Mouse (Mus musculus): Measurements from ENCODE around the gene March8. TPM values are rescaled to one million over a fixed set of nuclear protein-coding genes. Genes with fewer than 3 reads are reported as not detected.

Gene March8
- polyA plus RNA-seq, 2 experiments, result 27.0 to 40.4 TPM

GRCm38 (mm10) chr6:116411716-116412115 is 73.9 kb downstream of the March8 start:
- H3K4me1 ChIP-seq (ENCODE audit: control insufficient read depth, insufficient read depth, low read length), result no peaks in the 10 kb centered on the region
- TF ChIP-seq POLR2A (IDR thresholded peaks at IDR 0.05; ENCODE audit: borderline replicate concordance, extremely low read depth, insufficient read depth, insufficient read length), result no peak
- H3K4me2 ChIP-seq (replicated peaks; ENCODE audit: low read depth, low read length, severe bottlenecking), result no peak overlapping the region
- WGBS, result 86% methylated on average over 3 of the region's 3 CpGs
- H3K4me3 ChIP-seq (replicated peaks; ENCODE audit: low read length), result no peak overlapping the region
- peaks cover 15% of the 10 kb centered on the region for H3K36me3 ChIP-seq (ENCODE audit: control insufficient read depth, insufficient read depth, low read length)
- ATAC-seq (ENCODE audit: low FRiP score, low read depth) (no peak), DNase-seq (ENCODE audit: low spot score) (no peak)
- H3K9me3 ChIP-seq (ENCODE audit: control insufficient read depth, low read length), result no peaks in the 10 kb centered on the region
- H3K9ac ChIP-seq (ENCODE audit: low read depth, low read length, severe bottlenecking), result no peak overlapping the region
- H3K27ac ChIP-seq (replicated peaks; ENCODE audit: low read depth, low read length), result no peak overlapping the region
- no peaks in the 10 kb centered on the region for H3K27me3 ChIP-seq (ENCODE audit: control insufficient read depth, insufficient read depth, low read length)

- no peaks in the 10 kb centered on the region for H3K4me1 ChIP-seq (ENCODE audit: control insufficient read depth, insufficient read depth, low read length)
- no peak for ATAC-seq (ENCODE audit: low FRiP score, low read depth)
- no peak overlapping the region for H3K4me3 ChIP-seq (replicated peaks; ENCODE audit: low read length)
- H3K27ac ChIP-seq (replicated peaks; ENCODE audit: low read depth, low read length), result no peak overlapping the region
- 94% methylated on average over 14 of the region's 14 CpGs for WGBS
- H3K4me2 ChIP-seq (replicated peaks; ENCODE audit: low read depth, low read length, severe bottlenecking), result no peak overlapping the region
- H3K9me3 ChIP-seq (ENCODE audit: control insufficient read depth, low read length), result no peaks in the 10 kb centered on the region
- no peaks in the 10 kb centered on the region for H3K27me3 ChIP-seq (ENCODE audit: control insufficient read depth, insufficient read depth, low read length)
- H3K36me3 ChIP-seq (ENCODE audit: control insufficient read depth, insufficient read depth, low read length), result peaks cover 11% of the 10 kb centered on the region; the same call in 1 of the 2 replicates
- no peak overlapping the region for H3K9ac ChIP-seq (ENCODE audit: low read depth, low read length, severe bottlenecking)
- DNase-seq (ENCODE audit: low spot score), result no peak
- TF ChIP-seq POLR2A (IDR thresholded peaks at IDR 0.05; ENCODE audit: borderline replicate concordance, extremely low read depth, insufficient read depth, insufficient read length), result no peak
Measured at GRCm38 (mm10) chr6:116412546-116413325, 74.9 kb downstream of the March8 start.

GRCm38 (mm10) chr6:116415126-116415676 is 77.4 kb downstream of the March8 start:
- no peak for TF ChIP-seq POLR2A (IDR thresholded peaks at IDR 0.05; ENCODE audit: borderline replicate concordance, extremely low read depth, insufficient read depth, insufficient read length)
- Histone ChIP-seq H3K36me3 (ENCODE audit: control insufficient read depth, insufficient read depth, low read length) (peaks cover 5% of the 10 kb centered on the region; the same call in 1 of the 2 replicates), H3K27me3 (ENCODE audit: control insufficient read depth, insufficient read depth, low read length) (no peaks in the 10 kb centered on the region), H3K4me2 (replicated peaks; ENCODE audit: low read depth, low read length, severe bottlenecking) (no peak overlapping the region), H3K9ac (ENCODE audit: low read depth, low read length, severe bottlenecking) (no peak overlapping the region), H3K27ac (replicated peaks; ENCODE audit: low read depth, low read length) (no peak overlapping the region), H3K4me1 (ENCODE audit: control insufficient read depth, insufficient read depth, low read length) (no peaks in the 10 kb centered on the region), H3K9me3 (ENCODE audit: control insufficient read depth, low read length) (no peaks in the 10 kb centered on the region), H3K4me3 (replicated peaks; ENCODE audit: low read length) (no peak overlapping the region)
- WGBS, result 83% methylated on average over 12 of the region's 12 CpGs
- ATAC-seq (ENCODE audit: low FRiP score, low read depth) (no peak), DNase-seq (ENCODE audit: low spot score) (no peak)

DNA sequence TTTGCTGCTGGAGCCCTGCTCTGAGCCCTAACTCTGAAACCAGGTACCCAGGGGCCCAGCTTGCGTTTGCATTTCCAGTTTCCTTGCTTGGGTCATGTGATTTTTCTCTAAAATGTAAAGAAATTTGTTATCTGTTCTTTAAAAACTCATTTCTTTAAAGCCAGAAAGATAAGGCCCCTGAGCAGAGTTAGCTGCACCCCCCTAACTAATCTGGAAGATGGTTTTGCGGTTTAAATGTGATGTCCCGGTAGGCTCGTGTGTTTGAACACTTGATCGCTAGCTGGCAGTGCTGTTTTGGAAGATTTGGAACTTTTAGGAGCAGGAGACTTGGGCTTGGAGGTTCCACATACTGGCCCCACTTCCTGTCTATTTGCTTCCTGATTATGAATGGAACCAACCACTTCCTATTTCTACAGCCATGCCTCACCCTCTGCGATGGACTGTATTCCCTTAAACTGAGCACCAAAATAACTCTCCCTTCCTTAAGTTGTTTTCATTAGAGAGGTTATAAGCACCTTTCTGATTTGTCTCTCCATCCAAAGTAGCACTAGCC is 78.3 kb downstream of the March8 start:
- Histone ChIP-seq H3K9me3 (ENCODE audit: control insufficient read depth, low read length) (no peaks in the 10 kb centered on the region), H3K4me3 (replicated peaks; ENCODE audit: low read length) (no peak overlapping the region), H3K4me2 (replicated peaks; ENCODE audit: low read depth, low read length, severe bottlenecking) (no peak overlapping the region), H3K27ac (replicated peaks; ENCODE audit: low read depth, low read length) (no peak overlapping the region), H3K36me3 (ENCODE audit: control insufficient read depth, insufficient read depth, low read length) (no peaks in the 10 kb centered on the region), H3K27me3 (ENCODE audit: control insufficient read depth, insufficient read depth, low read length) (no peaks in the 10 kb centered on the region), H3K4me1 (ENCODE audit: control insufficient read depth, insufficient read depth, low read length) (no peaks in the 10 kb centered on the region), H3K9ac (ENCODE audit: low read depth, low read length, severe bottlenecking) (no peak overlapping the region)
- 80% methylated on average over 6 of the region's 6 CpGs for WGBS
- ATAC-seq (ENCODE audit: low FRiP score, low read depth), result no peak
- no peak for TF ChIP-seq POLR2A (IDR thresholded peaks at IDR 0.05; ENCODE audit: borderline replicate concordance, extremely low read depth, insufficient read depth, insufficient read length)
- DNase-seq (ENCODE audit: low spot score), result no peak

DNA sequence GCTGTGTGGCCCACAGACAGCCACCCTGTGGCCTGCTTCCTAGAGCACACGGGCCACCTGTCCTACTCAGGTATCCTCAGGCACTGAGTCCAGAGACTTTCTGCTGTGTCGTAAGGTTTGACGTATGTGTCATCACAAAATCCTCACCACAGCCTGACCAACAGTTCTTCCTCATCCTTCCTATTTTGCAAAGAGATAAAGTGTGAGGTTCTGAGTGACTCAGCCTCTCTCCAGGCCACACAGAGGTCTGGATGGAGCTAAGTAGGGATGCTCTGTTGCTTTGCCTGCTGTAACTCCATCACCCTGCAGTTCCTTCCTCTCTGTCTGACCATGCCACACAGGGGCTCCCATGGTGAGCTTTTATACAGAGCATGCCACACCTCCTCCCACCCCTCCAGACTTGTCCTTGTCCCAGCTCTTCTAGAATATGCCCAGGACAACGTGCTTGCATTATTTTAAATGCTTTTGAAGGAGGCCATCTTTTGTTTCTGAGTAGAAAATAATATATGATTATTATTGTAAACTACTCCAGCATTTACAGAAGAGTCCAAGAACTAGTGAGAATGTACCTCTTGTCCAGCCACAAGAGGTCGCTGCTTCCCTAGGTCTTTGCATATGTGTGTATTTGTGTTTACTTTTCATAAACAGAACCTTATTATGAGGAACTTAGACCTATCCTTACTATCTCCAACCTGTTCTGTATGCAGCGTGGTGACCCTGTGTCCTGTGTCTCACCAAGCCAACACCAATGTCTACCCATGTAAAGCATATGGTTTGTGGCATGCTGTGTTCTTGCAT is 79.9 kb downstream of the March8 start:
- DNase-seq (ENCODE audit: low spot score) (no peak), ATAC-seq (ENCODE audit: low FRiP score, low read depth) (no peak)
- Histone ChIP-seq H3K27ac (replicated peaks; ENCODE audit: low read depth, low read length) (no peak overlapping the region), H3K9ac (ENCODE audit: low read depth, low read length, severe bottlenecking) (no peak overlapping the region), H3K36me3 (ENCODE audit: control insufficient read depth, insufficient read depth, low read length) (no peaks in the 10 kb centered on the region), H3K4me1 (ENCODE audit: control insufficient read depth, insufficient read depth, low read length) (no peaks in the 10 kb centered on the region), H3K9me3 (ENCODE audit: control insufficient read depth, low read length) (no peaks in the 10 kb centered on the region), H3K4me2 (replicated peaks; ENCODE audit: low read depth, low read length, severe bottlenecking) (no peak overlapping the region), H3K27me3 (ENCODE audit: control insufficient read depth, insufficient read depth, low read length) (no peaks in the 10 kb centered on the region), H3K4me3 (replicated peaks; ENCODE audit: low read length) (no peak overlapping the region)
- TF ChIP-seq POLR2A (IDR thresholded peaks at IDR 0.05; ENCODE audit: borderline replicate concordance, extremely low read depth, insufficient read depth, insufficient read length), result no peak
- 68% methylated on average over 6 of the region's 6 CpGs for WGBS
